Mouse (Mus musculus): ENCODE results near the gene Rbms3.

The Rbms3 gene

DNA sequence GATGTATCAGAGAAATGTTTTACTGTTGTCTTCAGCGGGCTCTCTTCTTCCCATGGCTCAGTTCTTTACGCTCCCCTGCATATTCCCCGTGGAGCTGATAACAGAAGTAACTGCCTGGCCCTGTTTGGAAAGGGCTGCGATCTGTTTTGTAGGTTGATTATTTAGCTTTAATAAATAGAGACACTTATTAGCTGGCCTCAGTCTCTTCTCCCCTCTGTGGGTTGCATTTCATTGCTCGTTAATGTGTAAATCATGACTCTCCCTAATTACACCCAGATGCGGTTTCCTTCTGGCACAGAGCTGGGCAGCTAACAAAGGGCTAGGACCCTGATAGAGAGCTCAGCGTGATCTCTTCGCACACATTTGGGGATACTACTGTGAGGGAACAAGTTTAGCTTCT lies 1073.1 kb downstream of the Rbms3 start:
- no peak for DNase-seq (ENCODE audit: low read depth in 2 of 2, low spot score in 2 of 2)

DNA sequence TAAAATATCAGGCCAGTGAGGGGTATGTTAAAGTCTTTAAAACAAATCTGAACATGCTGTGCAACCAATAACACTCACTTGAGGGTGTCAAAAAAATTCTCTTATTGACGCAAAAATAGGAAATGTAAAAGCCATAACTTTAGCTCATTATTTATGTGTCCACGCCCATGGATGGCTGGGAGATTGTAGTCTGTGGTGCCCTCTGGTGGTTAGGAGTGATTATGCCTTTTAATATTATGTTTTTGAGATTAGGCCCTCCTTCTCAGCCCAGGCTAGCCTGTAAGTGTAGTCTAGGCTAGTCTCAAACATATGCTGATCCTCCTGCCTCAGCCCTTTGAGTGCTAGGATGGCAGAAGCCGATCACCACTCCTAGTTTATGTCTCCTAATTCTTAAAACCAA lies 1076.5 kb downstream of the Rbms3 start:
- DNase-seq (ENCODE audit: low read depth in 2 of 2, low spot score in 2 of 2) = peak in 1 of 2 experiments; percentile 4

DNA sequence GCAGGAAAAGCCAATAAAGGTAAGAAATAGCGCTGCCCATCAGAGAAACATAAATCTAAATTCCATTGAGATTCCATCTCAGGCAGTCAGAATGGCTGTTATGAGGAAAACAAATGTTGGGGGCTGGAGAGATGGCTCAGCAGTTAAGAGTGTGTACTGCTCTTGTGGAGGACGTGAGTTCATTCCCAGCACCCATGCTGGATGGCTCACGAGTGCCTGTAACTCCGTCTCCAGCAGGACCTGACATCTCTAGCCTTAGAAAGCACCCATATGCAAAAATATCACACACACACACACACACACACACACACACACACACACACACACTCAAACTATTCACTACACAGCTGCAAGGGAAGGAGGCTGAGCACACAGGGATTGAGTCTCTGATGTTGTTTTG lies 1083.6 kb downstream of the Rbms3 start:
- DNase-seq (ENCODE audit: low read depth in 2 of 2, low spot score in 2 of 2) = no peak

DNA sequence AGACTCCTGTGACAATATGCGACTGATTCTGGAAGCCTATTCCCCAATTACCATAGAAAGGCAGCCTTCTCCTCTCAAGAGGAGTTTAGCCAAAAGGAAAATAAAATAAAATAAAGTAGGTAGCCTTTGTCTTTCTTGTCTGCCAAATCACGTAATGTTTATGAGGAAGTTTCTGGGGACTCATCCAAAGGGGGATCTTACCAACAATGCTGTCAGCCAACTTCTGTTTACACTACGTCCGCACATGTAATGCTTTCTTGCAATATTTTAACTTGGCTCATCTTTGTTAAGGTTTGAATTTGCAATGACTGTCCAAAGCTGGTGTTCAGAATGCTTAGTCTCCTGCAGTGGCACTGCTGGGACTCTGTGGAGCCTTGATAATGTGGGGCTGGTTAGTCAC lies 1086.9 kb downstream of the Rbms3 start:
- no peak for DNase-seq (ENCODE audit: low read depth in 2 of 2, low spot score in 2 of 2)

DNA sequence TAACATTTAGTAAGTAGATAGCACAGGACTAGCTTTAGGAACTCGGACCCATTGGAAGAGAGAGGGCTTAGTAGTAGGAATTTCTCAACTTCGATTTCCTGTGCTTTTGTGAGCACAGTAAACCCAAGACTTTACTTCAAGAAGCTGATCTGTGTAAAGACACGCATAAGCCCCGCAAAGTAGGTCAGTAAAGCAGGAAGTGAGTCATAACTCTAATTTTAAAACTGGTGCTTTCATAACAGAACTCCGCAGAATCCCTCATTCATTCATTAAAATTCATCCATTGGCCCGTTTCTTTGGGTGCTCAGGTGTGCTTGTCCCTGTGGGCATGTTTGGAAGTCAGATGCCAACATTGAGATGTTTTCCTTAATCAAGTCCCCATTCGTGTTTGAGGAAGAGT lies 1087.7 kb downstream of the Rbms3 start:
- no peak for DNase-seq (ENCODE audit: low read depth in 2 of 2, low spot score in 2 of 2)

DNA sequence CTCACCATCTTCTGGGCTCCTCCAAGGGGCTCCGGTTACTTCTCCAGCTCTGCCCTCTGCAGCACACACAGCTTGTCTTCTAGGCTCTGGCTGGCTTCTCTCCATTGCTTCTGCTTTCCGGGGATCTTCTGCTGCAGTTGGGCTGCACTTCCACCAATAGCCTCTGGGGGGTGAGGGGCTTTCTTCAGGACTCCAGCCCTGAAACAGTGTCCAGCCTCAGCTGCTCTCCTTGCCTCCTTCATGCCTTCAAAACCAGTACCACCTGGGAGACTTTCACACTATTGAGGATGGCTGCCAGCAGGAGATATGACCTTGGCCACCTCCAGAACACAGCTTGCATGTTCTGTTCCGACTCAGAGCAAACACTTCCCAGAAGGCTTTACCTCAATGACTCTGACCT lies 1094.0 kb downstream of the Rbms3 start:
- DNase-seq (ENCODE audit: low read depth in 2 of 2, low spot score in 2 of 2) = no peak

DNA sequence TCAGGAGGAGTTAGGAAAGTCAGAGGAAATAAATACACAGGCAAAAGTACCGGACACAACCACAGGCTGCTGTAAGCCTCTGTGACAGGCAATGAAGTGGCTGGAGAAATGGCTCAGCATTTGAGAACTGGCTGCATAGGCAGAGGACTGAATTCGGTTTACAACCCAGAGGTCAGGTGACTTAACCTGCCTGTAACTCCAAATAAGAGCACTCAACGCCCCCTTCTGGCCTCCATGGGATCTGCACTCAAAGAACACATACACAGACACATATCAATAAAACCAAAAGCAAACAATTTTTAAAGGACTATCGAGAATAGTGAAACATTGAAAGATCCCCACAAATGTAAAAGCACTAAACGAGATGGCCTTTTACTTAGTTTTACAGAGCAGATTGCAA lies 1096.3 kb downstream of the Rbms3 start:
- no peak for DNase-seq (ENCODE audit: low read depth in 2 of 2, low spot score in 2 of 2)

DNA sequence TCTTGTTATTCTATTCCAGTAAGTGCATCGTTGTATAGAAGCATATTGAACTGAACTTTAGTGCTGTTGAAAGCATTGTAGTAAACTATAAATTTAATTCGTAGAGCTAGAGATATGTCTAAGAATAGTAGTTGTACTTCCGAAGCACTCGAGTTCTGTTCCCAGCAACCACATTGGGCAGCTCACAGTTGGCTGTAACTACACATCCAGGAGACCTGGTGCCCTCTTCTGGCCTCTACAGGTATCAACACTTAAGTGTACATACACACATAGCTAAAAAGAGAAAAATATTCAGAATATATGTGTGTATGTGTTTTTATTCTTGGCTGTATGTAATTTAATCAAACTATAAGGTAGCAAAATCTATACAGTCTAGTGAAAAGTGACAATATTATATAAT lies 1098.6 kb downstream of the Rbms3 start:
- DNase-seq (ENCODE audit: low read depth in 2 of 2, low spot score in 2 of 2) = no peak

DNA sequence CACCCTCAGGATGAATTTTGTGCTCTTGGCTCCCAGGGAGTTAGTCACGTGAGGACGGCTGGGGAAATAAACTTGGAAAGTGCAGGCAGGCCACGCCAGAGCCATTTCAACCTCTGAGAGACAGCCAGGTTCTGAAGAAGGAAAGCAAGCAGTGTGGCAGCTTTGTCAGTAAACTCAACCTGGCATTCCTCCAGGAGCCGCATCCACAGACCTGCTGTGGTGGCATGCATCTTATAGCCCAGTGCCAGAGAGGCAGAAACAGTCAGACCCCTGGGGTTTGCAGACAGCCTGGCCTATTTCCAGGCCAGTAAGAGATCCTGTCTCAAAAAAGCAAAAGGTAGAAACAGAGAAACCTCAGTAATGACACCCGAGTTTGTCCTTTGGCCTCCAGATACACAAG lies 1105.3 kb downstream of the Rbms3 start:
- no peak for DNase-seq (ENCODE audit: low read depth in 2 of 2, low spot score in 2 of 2)
